Mouse (Mus musculus) heart, postnatal 4 days (tissue): ENCODE results near the gene Myt1l. TPM values are rescaled to one million over a fixed set of nuclear protein-coding genes. Genes with fewer than 3 reads are reported as not detected.

ENCODE experiments used
- DNase-seq: peaks from one replicate; pipeline ENCODE4 v3.0.0; 2021
- total RNA-seq, 2 experiments: library from RNA; stranded (reverse); gene quantifications; 2 replicates each; pipeline ENCODE4 v1.2.3; 2021

Gene Myt1l
- total RNA-seq, 2 experiments from 2014 or later, result 0.05 to 0.21 TPM

GRCm38 (mm10) chr12:29971795-29972464, 443.7 kb downstream of the Myt1l start:
- DNase-seq, result no peak

- peak; percentile 39 for DNase-seq
These were observed 444.3 kb downstream of the Myt1l start for GRCm38 (mm10) chr12:29972533-29972932.
